Mouse (Mus musculus) hindbrain, postnatal 0 days (tissue): ENCODE data around the gene Snu13. TPM values are rescaled to one million over a fixed set of nuclear protein-coding genes. Genes with fewer than 3 reads are reported as not detected.
A peak's percentile ranks its signal among the peaks of the same experiment; 100 is the strongest.

ENCODE experiments used
- ATAC-seq: fragments of 200-750 bp; cut with Nextera tagmentation; 2 replicates; pipeline ENCODE4 v1.8.0; 2017; ENCODE audit warnings: mild to moderate bottlenecking, moderate TSS enrichment, moderate library complexity
- DNase-seq: peaks from one replicate; pipeline ENCODE4 v3.0.0-alpha.2; 2015; ENCODE audit warnings: low spot score
- H3K27ac ChIP-seq: fragments of 300-500 bp; sonication (generic); 2 replicates; pipeline ENCODE4 v1.5.1; 2014; ENCODE audit warnings: mild to moderate bottlenecking
- H3K27me3 ChIP-seq: fragments of 300-500 bp; sonication (generic); 2 replicates; pipeline ENCODE4 v1.6.1; 2014; ENCODE audit warnings: low read length, mixed read lengths; ENCODE audit not compliant: insufficient read depth
- H3K36me3 ChIP-seq: fragments of 300-500 bp; sonication (generic); 2 replicates; pipeline ENCODE4 v1.6.1; 2014; ENCODE audit warnings: low read length, mixed read lengths; ENCODE audit not compliant: insufficient read depth
- H3K4me1 ChIP-seq: fragments of 300-500 bp; sonication (generic); 2 replicates; pipeline ENCODE4 v1.6.1; 2014; ENCODE audit warnings: antibody characterized with exemption, low read length, mixed read lengths; ENCODE audit not compliant: insufficient read depth
- H3K4me2 ChIP-seq: fragments of 300-500 bp; sonication (generic); 2 replicates; pipeline ENCODE4 v1.6.1; 2014; ENCODE audit warnings: low read depth, mild to moderate bottlenecking, low read length, moderate library complexity, mixed read lengths
- H3K4me3 ChIP-seq: fragments of 300-500 bp; sonication (generic); 2 replicates; pipeline ENCODE4 v1.5.1; 2014; ENCODE audit warnings: low read length
- H3K9ac ChIP-seq: fragments of 300-500 bp; sonication (generic); replicated peaks from 2 replicates; pipeline ENCODE4 v1.6.1; 2014; ENCODE audit warnings: mild to moderate bottlenecking, low read length, moderate library complexity, mixed read lengths
- H3K9me3 ChIP-seq: fragments of 300-500 bp; sonication (generic); 2 replicates; pipeline ENCODE4 v1.6.1; 2016; ENCODE audit warnings: low read length, mixed read lengths
- CTCF ChIP-seq: IDR thresholded peaks from 2 replicates; pipeline ENCODE4 v1.5.1; 2016; ENCODE audit warnings: antibody characterized with exemption, control low read depth, low read depth
- WGBS: fragments of 180-500 bp; shearing (Covaris S2); extraction: QIAGEN DNeasy Blood & Tissue Kit; methylation state at CpG from one replicate; pipeline ENCODE4 v1.1.7; 2014; 5-methylcytosine and 5-hydroxymethylcytosine counted together
- polyA plus RNA-seq: library from polyadenylated mRNA; unstranded; fragments of >200 nt; fragmentation: Nextera tagmentation; extraction: Ambion mirVana; gene quantifications from 2 replicates; pipeline ENCODE4 v1.2.1, GENCODE M21; 2015
- total RNA-seq: library from RNA; depleted of rRNA; stranded (reverse); fragments of >200 nt; gene quantifications from 2 replicates; pipeline ENCODE4 v1.2.3, GENCODE M21; 2014

Snu13 gene
- total and polyA plus RNA-seq, 2 experiments from 2014 or later, result 222 to 249 TPM

DNA sequence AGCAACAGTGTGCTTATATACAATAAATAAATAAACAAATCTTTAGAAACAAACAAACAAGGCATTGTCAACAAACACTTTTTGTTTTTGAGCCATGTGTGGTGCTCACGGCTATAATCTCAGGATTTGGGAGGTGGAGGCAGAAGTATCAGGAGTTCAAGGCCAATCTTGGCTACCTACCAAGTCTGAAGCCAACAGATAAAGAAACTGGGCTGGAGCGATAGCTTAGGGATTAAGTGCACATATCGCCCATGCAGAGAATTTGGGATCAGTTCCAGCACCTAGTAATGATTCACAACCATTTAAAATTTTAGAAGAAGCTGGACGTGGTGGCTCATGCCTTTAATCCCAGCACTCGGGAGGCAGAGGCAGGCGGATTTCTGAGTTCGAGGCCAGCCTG, 26.1 kb upstream of the Snu13 start:
- peaks cover 13% of the 10 kb centered on the region; the same call in 1 of the 2 replicates for H3K27me3 ChIP-seq

DNA sequence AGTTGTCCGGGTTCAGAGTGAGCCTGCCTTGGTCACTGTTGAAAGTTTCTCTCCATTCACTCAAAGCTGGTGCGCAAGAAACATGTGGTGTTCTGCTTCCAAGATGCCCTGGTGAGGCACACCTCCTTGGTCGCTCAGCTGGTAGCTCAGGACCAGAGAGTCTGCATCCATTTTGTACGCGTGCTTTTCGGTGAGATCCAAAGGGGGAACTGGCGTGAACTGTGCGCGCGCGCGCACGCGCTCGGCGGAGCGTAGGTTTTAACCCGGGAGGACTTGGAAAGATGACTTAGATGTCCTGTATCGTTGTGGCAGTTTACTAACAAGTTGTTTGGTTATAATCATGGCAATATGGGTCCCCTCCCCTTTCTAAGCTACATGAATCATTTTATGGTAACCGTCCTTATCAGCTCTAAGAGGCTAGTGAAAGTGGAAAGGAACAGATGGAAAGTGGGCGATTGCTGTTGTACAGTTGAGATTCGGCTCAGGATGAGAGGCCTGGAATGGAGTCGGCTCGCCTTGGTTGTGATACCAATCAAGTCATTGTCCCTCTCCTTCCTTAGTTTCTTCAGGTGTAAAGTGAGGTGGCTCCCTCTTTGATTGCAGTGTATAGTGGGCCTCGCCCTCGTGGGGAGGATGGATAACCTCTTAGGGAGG, 24.5 kb upstream of the Snu13 start:
- H3K4me1 ChIP-seq, result no peaks in the 10 kb centered on the region
- no peak overlapping the region for H3K27ac ChIP-seq
- H3K9ac ChIP-seq, result no peak overlapping the region
- H3K36me3 ChIP-seq, result no peaks in the 10 kb centered on the region
- ATAC-seq (no peak), DNase-seq (no peak)
- H3K27me3 ChIP-seq, result peaks cover 14% of the 10 kb centered on the region; the same call in 1 of the 2 replicates
- WGBS, result 90% methylated on average over 26 of the region's 26 CpGs
- no peak for TF ChIP-seq CTCF
- H3K4me2 ChIP-seq, result no peak overlapping the region
- H3K4me3 ChIP-seq, result no peak overlapping the region
- no peaks in the 10 kb centered on the region for H3K9me3 ChIP-seq

More for the DNA sequence above, 26.1 kb upstream of the Snu13 start:
- Histone ChIP-seq H3K9ac (no peak overlapping the region), H3K4me2 (no peak overlapping the region), H3K36me3 (no peaks in the 10 kb centered on the region), H3K27ac (no peak overlapping the region), H3K4me1 (no peaks in the 10 kb centered on the region), H3K4me3 (no peak overlapping the region), H3K9me3 (no peaks in the 10 kb centered on the region)
- no peak for TF ChIP-seq CTCF
- WGBS, result 81% methylated on average over 7 of the region's 7 CpGs
- no peak for DNase-seq
- no peak for ATAC-seq

DNA sequence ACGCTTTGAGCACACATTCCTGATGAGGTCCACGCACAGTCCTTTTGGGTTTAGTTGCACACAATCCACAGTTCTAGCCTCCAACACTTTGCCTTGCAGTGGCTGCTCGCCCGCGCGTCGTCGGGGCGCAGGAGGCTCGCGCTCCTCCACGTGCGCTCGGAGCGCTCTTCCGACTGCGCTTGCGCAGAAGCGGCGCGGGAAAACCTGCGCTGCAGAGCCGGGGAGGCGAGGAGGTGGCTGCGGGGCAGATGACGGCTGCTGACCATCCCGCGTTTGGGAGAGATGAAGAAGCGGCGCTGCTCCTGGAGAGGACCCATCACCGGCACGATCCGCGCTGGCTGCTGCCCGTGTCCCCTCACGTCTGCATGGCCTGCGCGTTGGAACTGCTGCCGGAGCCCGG, 22.5 kb upstream of the Snu13 start, which contains the start of gene Mei1:
Gene Mei1 (plus strand): TSS at position 99 of the 400 bp plus-strand sequence.
- Histone ChIP-seq H3K9me3 (no peaks in the 10 kb centered on the region), H3K27me3 (peaks cover 14% of the 10 kb centered on the region; the same call in 1 of the 2 replicates), H3K9ac (no peak within 1 kb of the TSS), H3K36me3 (no peaks in the 10 kb centered on the region), H3K4me3 (peak within 1 kb of the TSS; percentile 23), H3K4me1 (no peaks in the 10 kb centered on the region), H3K27ac (no peak within 1 kb of the TSS), H3K4me2 (peak within 1 kb of the TSS; percentile 45)
- ATAC-seq, result no peak
- no peak for TF ChIP-seq CTCF
- WGBS, result 26% methylated on average over 40 of the region's 40 CpGs
- peak; percentile 43 for DNase-seq

DNA sequence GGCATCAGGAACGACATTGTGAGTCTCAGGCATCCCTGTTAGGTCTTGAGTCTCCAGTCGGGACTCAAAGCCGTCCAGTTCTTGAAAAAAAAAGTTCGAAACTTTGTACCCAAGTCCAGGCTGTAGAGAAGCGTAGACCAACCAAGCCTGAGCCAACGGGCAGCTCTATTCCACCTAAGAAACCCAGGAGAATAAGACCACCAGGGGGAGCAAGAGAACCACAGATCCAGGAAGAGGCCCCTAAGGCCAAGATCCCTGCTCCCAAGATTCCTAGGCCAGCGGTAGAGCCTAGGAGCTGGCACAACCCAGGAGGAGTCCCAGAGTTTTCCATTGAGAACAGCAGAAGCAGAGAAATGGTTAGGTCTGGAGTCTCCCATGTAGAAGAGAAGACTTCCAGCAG, 18.1 kb upstream of the Snu13 start:
- 18% methylated on average over 7 of the region's 7 CpGs for WGBS
- no peak overlapping the region for H3K27ac ChIP-seq
- peak; percentile 53; the same call in 1 of the 2 replicates for ATAC-seq

DNA sequence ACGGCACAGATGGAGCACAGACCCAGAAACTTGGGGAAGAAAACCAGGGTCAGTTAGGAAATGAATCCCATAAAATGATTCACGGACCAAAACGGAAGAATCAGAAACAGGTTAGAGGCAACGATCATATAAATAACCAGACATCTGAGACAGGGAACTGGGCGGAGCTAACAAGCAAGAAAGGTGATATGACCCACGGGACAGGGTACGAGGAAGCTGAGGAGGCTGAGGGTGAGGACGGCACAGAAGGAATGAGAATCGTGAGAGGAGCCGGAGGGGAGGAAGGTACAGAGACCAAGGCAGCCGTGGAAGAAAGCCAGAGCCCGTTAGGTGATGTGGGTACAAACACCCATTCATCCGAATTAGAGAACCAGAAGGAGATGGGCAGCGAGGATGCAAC, 16.5 kb upstream of the Snu13 start:
- Histone ChIP-seq H3K4me1 (no peaks in the 10 kb centered on the region), H3K27me3 (0 out of 2 replicates have a peak, but pooled peaks cover 5% of the 10 kb centered on the region), H3K9ac (no peak overlapping the region), H3K4me2 (no peak overlapping the region), H3K9me3 (no peaks in the 10 kb centered on the region), H3K36me3 (no peaks in the 10 kb centered on the region), H3K4me3 (no peak overlapping the region), H3K27ac (no peak overlapping the region)
- WGBS, result 76% methylated on average over 14 of the region's 14 CpGs
- no peak for DNase-seq
- TF ChIP-seq CTCF, result no peak
- no peak for ATAC-seq

More for the DNA sequence above, 18.1 kb upstream of the Snu13 start:
- Histone ChIP-seq H3K27me3 (peaks cover 13% of the 10 kb centered on the region; the same call in 1 of the 2 replicates), H3K9me3 (no peaks in the 10 kb centered on the region), H3K4me2 (no peak overlapping the region), H3K9ac (no peak overlapping the region), H3K4me1 (no peaks in the 10 kb centered on the region), H3K36me3 (no peaks in the 10 kb centered on the region), H3K4me3 (no peak overlapping the region)
- TF ChIP-seq CTCF, result peak; percentile 81
- peak; percentile 91 for DNase-seq

DNA sequence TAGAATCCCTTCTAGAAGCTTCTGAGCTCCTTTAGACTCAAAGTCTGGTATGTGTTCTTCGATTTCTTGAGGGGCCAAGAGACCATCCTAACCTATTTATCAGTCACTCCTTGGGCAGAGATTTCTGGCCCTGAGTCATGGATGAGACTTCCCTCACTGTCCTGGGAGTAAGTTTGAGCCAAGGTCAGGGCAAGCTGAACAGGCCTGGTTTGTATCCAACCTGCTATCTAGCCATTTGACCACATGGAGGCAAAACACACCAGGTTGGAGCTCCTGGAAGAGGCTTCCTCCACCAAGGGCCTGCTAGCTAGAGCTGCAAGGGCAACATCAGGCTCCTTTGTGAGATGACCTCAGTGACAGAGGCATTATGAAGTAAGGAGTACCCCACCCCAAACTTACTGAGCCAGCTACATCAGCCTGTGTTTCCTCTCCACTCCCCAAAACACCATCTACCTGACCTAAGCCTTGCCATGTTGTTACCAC, 11.4 kb upstream of the Snu13 start, which contains the start of gene 4930407I10Rik:
Gene 4930407I10Rik (plus strand): TSS at position 433 of the 483 bp plus-strand sequence.
- H3K4me2 ChIP-seq, result no peak within 1 kb of the TSS
- H3K36me3 ChIP-seq, result no peaks in the 10 kb centered on the region
- no peaks in the 10 kb centered on the region for H3K4me1 ChIP-seq
- ATAC-seq (no peak), DNase-seq (no peak)
- H3K27me3 ChIP-seq, result no peaks in the 10 kb centered on the region
- H3K27ac ChIP-seq, result no peak within 1 kb of the TSS
- TF ChIP-seq CTCF, result no peak
- 78% methylated on average over 1 of the region's 1 CpGs for WGBS
- no peaks in the 10 kb centered on the region for H3K9me3 ChIP-seq
- no peak within 1 kb of the TSS for H3K4me3 ChIP-seq
- no peak within 1 kb of the TSS for H3K9ac ChIP-seq

DNA sequence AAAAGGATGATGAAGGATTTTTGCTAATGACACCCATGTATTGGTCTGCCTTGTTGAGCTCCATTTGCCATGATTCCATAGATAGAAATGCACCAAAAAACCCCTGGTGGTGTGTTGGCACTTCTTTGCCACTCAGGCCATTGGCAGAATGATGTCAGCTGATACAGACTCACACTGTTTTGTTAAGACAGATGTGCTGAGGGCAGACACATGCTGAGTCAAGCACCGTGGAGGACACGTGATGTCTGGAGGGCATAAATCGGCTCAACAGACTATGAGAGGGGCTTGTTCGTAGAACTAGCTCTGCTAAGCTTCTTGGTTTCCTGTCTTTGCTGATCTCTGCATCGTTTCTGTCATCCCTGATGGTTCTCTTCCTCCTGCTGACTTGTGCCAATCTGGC, 5.1 kb upstream of the Snu13 start:
- H3K9me3 ChIP-seq, result no peaks in the 10 kb centered on the region
- no peak overlapping the region for H3K4me3 ChIP-seq
- no peaks in the 10 kb centered on the region for H3K27me3 ChIP-seq
- no peak overlapping the region for H3K9ac ChIP-seq
- no peak for TF ChIP-seq CTCF
- DNase-seq (no peak), ATAC-seq (no peak)
- no peak overlapping the region for H3K27ac ChIP-seq
- no peak overlapping the region for H3K4me2 ChIP-seq
- H3K36me3 ChIP-seq, result no peaks in the 10 kb centered on the region
- H3K4me1 ChIP-seq, result 0 out of 2 replicates have a peak, but pooled peaks cover 4% of the 10 kb centered on the region
- 72% methylated on average over 5 of the region's 5 CpGs for WGBS
